Mouse (Mus musculus): Measurements from ENCODE around the gene Olfr1109. TPM values are rescaled to one million over a fixed set of nuclear protein-coding genes. Genes with fewer than 3 reads are reported as not detected.

Olfr1109 gene
- total and polyA plus RNA-seq, 3 experiments = not detected

GRCm38 (mm10) chr2:87114467-87114866 lies 18.7 kb upstream of the Olfr1109 start, which contains the start of gene Olfr259:
TSS of gene Olfr259 (minus strand) at chr2:87114567.
- H3K9ac ChIP-seq (ENCODE audit: insufficient read depth, low read depth) = no peak within 1 kb of the TSS
- H3K9me3 ChIP-seq (replicated peaks; ENCODE audit: low read length) = peaks cover 15% of the 10 kb centered on the region
- no peaks in the 10 kb centered on the region for H3K4me1 ChIP-seq (ENCODE audit: control insufficient read depth in 1 of 2, insufficient read depth in 2 of 2)
- no peak within 1 kb of the TSS for H3K4me3 ChIP-seq (replicated peaks in 1 of 3; ENCODE audit: low read depth in 2 of 3, low read length in 2 of 3, poor library complexity in 1 of 3)
- DNase-seq (ENCODE audit: extremely low read depth) = no peak
- TF ChIP-seq EP300 (IDR thresholded peaks at IDR 0.05; ENCODE audit: low read length) (no peak), NELFE (IDR thresholded peaks at IDR 0.05; ENCODE audit: low read depth, low read length) (no peak), NRF1 (IDR thresholded peaks at IDR 0.05; ENCODE audit: low read depth, low read length) (no peak), USF1 (IDR thresholded peaks at IDR 0.05; ENCODE audit: low read depth, low read length) (no peak), GABPA (IDR thresholded peaks at IDR 0.05; ENCODE audit: insufficient replicate concordance, low read depth, low read length) (no peak), ZKSCAN1 (IDR thresholded peaks at IDR 0.05; ENCODE audit: borderline replicate concordance, low read depth, low read length) (no peak)
- H3K79me2 ChIP-seq (replicated peaks; ENCODE audit: control insufficient read depth, extremely low read depth, insufficient read depth, poor library complexity, severe bottlenecking) = no peaks in the 10 kb centered on the region
- H3K27ac ChIP-seq (ENCODE audit: insufficient read depth, low read depth) = no peak within 1 kb of the TSS
- H3K4me2 ChIP-seq (ENCODE audit: insufficient read depth, low read depth, poor library complexity, severe bottlenecking) = no peak within 1 kb of the TSS
- in situ Hi-C loops (cut with MboI; ENCODE audit: low pct_ligation_motif_present, low pct_unique_long_range_greater_than_20kb, low sequenced_read_pairs) (no loop called here), dilution Hi-C loops (cut with MboI; ENCODE audit: extremely low pct_ligation_motif_present, extremely low pct_unique_long_range_greater_than_20kb, low sequenced_read_pairs) (no loop called here)
- no peaks in the 10 kb centered on the region for H3K27me3 ChIP-seq (replicated peaks)
- H3K36me3 ChIP-seq (replicated peaks in 1 of 2; ENCODE audit: control insufficient read depth in 1 of 2, insufficient read depth in 1 of 2, low read length in 1 of 2) = no peaks in the 10 kb centered on the region

GRCm38 (mm10) chr2:87075717-87076116 lies 20.1 kb downstream of the Olfr1109 start, which contains the start of gene Olfr1107:
TSS of gene Olfr1107 (minus strand) at chr2:87075817.
- H3K79me2 ChIP-seq (replicated peaks; ENCODE audit: control insufficient read depth, extremely low read depth, insufficient read depth, poor library complexity, severe bottlenecking) = no peaks in the 10 kb centered on the region
- no peaks in the 10 kb centered on the region for H3K27me3 ChIP-seq (replicated peaks)
- no peak within 1 kb of the TSS for H3K27ac ChIP-seq (ENCODE audit: insufficient read depth, low read depth)
- H3K4me2 ChIP-seq (ENCODE audit: insufficient read depth, low read depth, poor library complexity, severe bottlenecking) = no peak within 1 kb of the TSS
- dilution Hi-C loops (cut with MboI; ENCODE audit: extremely low pct_ligation_motif_present, extremely low pct_unique_long_range_greater_than_20kb, low sequenced_read_pairs) = no loop called here
- no peaks in the 10 kb centered on the region for H3K36me3 ChIP-seq (replicated peaks in 1 of 2; ENCODE audit: control insufficient read depth in 1 of 2, insufficient read depth in 1 of 2, low read length in 1 of 2)
- in situ Hi-C loops (cut with MboI; ENCODE audit: low pct_ligation_motif_present, low pct_unique_long_range_greater_than_20kb, low sequenced_read_pairs) = no loop called here
- H3K9ac ChIP-seq (ENCODE audit: insufficient read depth, low read depth) = no peak within 1 kb of the TSS
- H3K9me3 ChIP-seq (replicated peaks; ENCODE audit: low read length) = peaks cover 7% of the 10 kb centered on the region
- H3K4me1 ChIP-seq (ENCODE audit: control insufficient read depth in 1 of 2, insufficient read depth in 2 of 2) = no peaks in the 10 kb centered on the region
- TF ChIP-seq ZMIZ1 (IDR thresholded peaks at IDR 0.05; ENCODE audit: low read depth, low read length) (no peak), ZC3H11A (IDR thresholded peaks at IDR 0.05; ENCODE audit: low read depth, low read length) (no peak), TBP (conservative IDR thresholded peaks at IDR 0.05; ENCODE audit: low read depth, low read length) (no peak), KAT2A (IDR thresholded peaks at IDR 0.05; ENCODE audit: insufficient replicate concordance, low read length) (no peak), ZNF384 (IDR thresholded peaks at IDR 0.05; ENCODE audit: low read depth, low read length) (no peak), MAZ (IDR thresholded peaks at IDR 0.05; ENCODE audit: low read depth, low read length) (no peak), JUN (IDR thresholded peaks at IDR 0.05; ENCODE audit: insufficient read depth, low read depth, low read length) (no peak)
- no peak within 1 kb of the TSS for H3K4me3 ChIP-seq (replicated peaks in 1 of 3; ENCODE audit: low read depth in 2 of 3, low read length in 2 of 3, poor library complexity in 1 of 3)
- no peak for DNase-seq (ENCODE audit: extremely low read depth)

- Histone ChIP-seq H3K4me2 (ENCODE audit: insufficient read depth, low read depth, poor library complexity, severe bottlenecking) (no peak within 1 kb of the TSS), H3K4me1 (ENCODE audit: control insufficient read depth in 1 of 2, insufficient read depth in 2 of 2) (no peaks in the 10 kb centered on the region), H3K9ac (ENCODE audit: insufficient read depth, low read depth) (no peak within 1 kb of the TSS), H3K27me3 (replicated peaks) (no peaks in the 10 kb centered on the region), H3K4me3 (replicated peaks in 1 of 3; ENCODE audit: low read depth in 2 of 3, low read length in 2 of 3, poor library complexity in 1 of 3) (no peak within 1 kb of the TSS), H3K27ac (ENCODE audit: insufficient read depth, low read depth) (no peak within 1 kb of the TSS), H3K36me3 (replicated peaks in 1 of 2; ENCODE audit: control insufficient read depth in 1 of 2, insufficient read depth in 1 of 2, low read length in 1 of 2) (no peaks in the 10 kb centered on the region), H3K79me2 (replicated peaks; ENCODE audit: control insufficient read depth, extremely low read depth, insufficient read depth, poor library complexity, severe bottlenecking) (no peaks in the 10 kb centered on the region), H3K9me3 (replicated peaks; ENCODE audit: low read length) (peaks cover 11% of the 10 kb centered on the region)
- dilution Hi-C loops (cut with MboI; ENCODE audit: extremely low pct_ligation_motif_present, extremely low pct_unique_long_range_greater_than_20kb, low sequenced_read_pairs) (no loop called here), in situ Hi-C loops (cut with MboI; ENCODE audit: low pct_ligation_motif_present, low pct_unique_long_range_greater_than_20kb, low sequenced_read_pairs) (no loop called here)
- no peak for DNase-seq (ENCODE audit: extremely low read depth)
- no peak for TF ChIP-seq MAFK (IDR thresholded peaks at IDR 0.05; ENCODE audit: insufficient replicate concordance, low read length)
- no peak for TF ChIP-seq CHD1 (IDR thresholded peaks at IDR 0.05; ENCODE audit: low read depth, low read length)
- no peak for TF ChIP-seq BHLHE40 (IDR thresholded peaks at IDR 0.05; ENCODE audit: low read depth, low read length)
- TF ChIP-seq MEF2A (IDR thresholded peaks at IDR 0.05; ENCODE audit: borderline replicate concordance, low read depth, low read length) = no peak
- no peak for TF ChIP-seq SMC3 (IDR thresholded peaks at IDR 0.05; ENCODE audit: low read depth, low read length)
- no peak for TF ChIP-seq POLR2AphosphoS2 (IDR thresholded peaks at IDR 0.05; ENCODE audit: low read depth, low read length)
- no peak for TF ChIP-seq NELFE (IDR thresholded peaks at IDR 0.05; ENCODE audit: low read depth, low read length)
- TF ChIP-seq ELF1 (IDR thresholded peaks at IDR 0.05; ENCODE audit: low read depth, low read length) = no peak
- TF ChIP-seq MAZ (IDR thresholded peaks at IDR 0.05; ENCODE audit: low read depth, low read length) = no peak
- TF ChIP-seq POLR2A (IDR thresholded peaks at IDR 0.05; ENCODE audit: low read depth, low read length) = no peak
- no peak for TF ChIP-seq ZMIZ1 (IDR thresholded peaks at IDR 0.05; ENCODE audit: low read depth, low read length)
- TF ChIP-seq ZC3H11A (IDR thresholded peaks at IDR 0.05; ENCODE audit: low read depth, low read length) = no peak
- TF ChIP-seq ETS1 (conservative IDR thresholded peaks at IDR 0.05; ENCODE audit: low read depth, low read length) = no peak
- no peak for TF ChIP-seq GABPA (IDR thresholded peaks at IDR 0.05; ENCODE audit: insufficient replicate concordance, low read depth, low read length)
- no peak for TF ChIP-seq TBP (conservative IDR thresholded peaks at IDR 0.05; ENCODE audit: low read depth, low read length)
- TF ChIP-seq USF1 (IDR thresholded peaks at IDR 0.05; ENCODE audit: low read depth, low read length) = no peak
- no peak for TF ChIP-seq SIN3A (IDR thresholded peaks at IDR 0.05; ENCODE audit: low read length)
- TF ChIP-seq E2F4 (IDR thresholded peaks at IDR 0.05; ENCODE audit: insufficient replicate concordance, low read depth, low read length) = no peak
Observed at GRCm38 (mm10) chr2:87052173-87052572, 43.6 kb downstream of the Olfr1109 start, which contains the start of gene Olfr1106. TSS of gene Olfr1106 (minus strand) at chr2:87052273.

All from CH12.LX (cell line).